Mouse (Mus musculus) embryonic stem cell, embryonic (primary cell): ENCODE results near the gene Uts2.

Experiments used
- CTCF ChIA-PET, 4 experiments: fragments of 300-600 bp in 2 of 4; fragments of 350-600 bp in 2 of 4; sonication (Branson Sonifier 250); formaldehyde crosslinking; loops; one replicate each; lab custom pipeline; 2022; ENCODE audit warnings: inconsistent platforms in 2 of 4; lab: Charles Lee
- POLR2A ChIA-PET, 4 experiments: fragments of 300-600 bp in 2 of 4; fragments of 350-600 bp in 2 of 4; sonication (Branson Sonifier 250); formaldehyde crosslinking; loops; one replicate each; lab custom pipeline; 2022; ENCODE audit warnings: antibody characterized with exemption in 4 of 4, inconsistent platforms in 1 of 4; lab: Charles Lee

Uts2 gene

DNA sequence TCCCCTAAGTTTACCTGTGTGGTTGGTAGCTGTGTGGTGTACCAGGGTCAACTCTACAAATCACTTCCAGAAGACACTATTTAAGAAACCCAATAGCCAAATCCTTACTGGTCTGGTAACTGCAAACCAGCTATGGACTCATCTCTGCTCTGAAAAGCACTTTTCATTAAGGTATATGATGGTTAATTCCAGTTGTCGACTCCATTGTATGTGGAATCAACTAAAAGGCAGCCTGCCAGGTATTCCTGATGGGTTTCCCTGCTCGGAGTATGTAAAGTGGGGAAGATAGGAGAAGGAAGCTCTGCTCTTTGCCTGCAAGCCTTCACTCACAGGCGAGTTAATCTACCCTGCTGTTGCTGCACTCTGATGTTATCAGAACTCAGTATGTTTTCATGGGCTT lies 49.6 kb downstream of the Uts2 start:
- POLR2A ChIA-PET = interaction anchor here in 3 of 4 experiments (0.6 to 0.8 kb wide), 5 partner anchors 10 to 766 kb away, joined by 3 to 4 read pairs (median 3); no protein-coding TSS in a partner anchor

DNA sequence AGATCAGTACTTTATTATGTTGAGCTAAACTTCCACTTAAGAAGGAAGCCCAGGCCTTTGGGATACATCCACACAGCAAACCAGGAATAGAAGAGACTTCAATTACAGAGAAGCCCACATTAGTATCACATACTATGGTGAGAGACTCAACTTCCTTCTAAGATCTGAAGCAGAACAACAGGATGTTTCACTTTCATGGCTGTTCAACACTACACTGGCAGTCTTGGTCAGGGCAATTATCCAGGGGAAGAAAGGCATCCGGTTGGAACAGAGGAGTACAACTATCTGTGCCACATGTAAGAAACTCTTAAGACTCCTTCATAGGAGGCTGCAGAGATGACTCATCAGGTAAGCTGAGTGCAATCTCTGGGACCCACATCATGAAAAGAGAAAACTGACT lies 54.3 kb downstream of the Uts2 start:
- ChIA-PET POLR2A (no interaction called here), CTCF (no interaction called here)

More for the DNA sequence above, 49.6 kb downstream of the Uts2 start:
- CTCF ChIA-PET = no interaction called here
